Mouse (Mus musculus) megakaryocyte, embryonic 14.5 days (primary cell): ENCODE results near the gene Slc39a11.

Experiments
- FLI1 ChIP-seq: IDR thresholded peaks from 2 replicates; pipeline ENCODE4 v1.6.1; 2012; ENCODE audit warnings: low read length, inconsistent platforms, mixed read lengths
- GATA1 ChIP-seq: IDR thresholded peaks from 3 replicates; pipeline ENCODE4 v1.6.1; 2012; ENCODE audit warnings: mixed read lengths, low read length, inconsistent platforms, borderline replicate concordance

- TF ChIP-seq GATA1 (no peak), FLI1 (no peak)
Measured at GRCm38 (mm10) chr11:113335706-113336105, 314.2 kb downstream of the Slc39a11 start.
